Mouse (Mus musculus) spleen, embryonic (tissue): ENCODE measurements at regions not wholly inside any gene's neighbourhood (a gene's known extent, or its start where the extent isn't known, plus 50 kb on each side); places are given as distances from the start of the nearest gene placed in this dataset.

Source experiments
- CTCF ChIA-PET: fragments of 350-600 bp; sonication (Branson Sonifier 250); formaldehyde crosslinking; loops from one replicate; lab custom pipeline; 2022; lab: Charles Lee

- CTCF ChIA-PET: interaction anchor here (0.6 kb wide), 1 partner anchor 337 kb away, joined by 6 read pairs; no protein-coding TSS in a partner anchor
These were observed 164.8 kb upstream of the Dpt start for GRCm38 (mm10) chr1:164631679-164632078.

- CTCF ChIA-PET: no interaction called here
These were observed 167.6 kb upstream of the Dpt start for GRCm38 (mm10) chr1:164628840-164629239.

- CTCF ChIA-PET: no interaction called here
These were observed 164.8 kb upstream of the Atp1b1 start for GRCm38 (mm10) chr1:164622946-164623345.

GRCm38 (mm10) chr1:164622417-164622816 is 164.3 kb upstream of the Atp1b1 start:
- CTCF ChIA-PET: interaction anchor here (0.5 kb wide), 1 partner anchor 1401 kb away, joined by 4 read pairs; no protein-coding TSS in a partner anchor

GRCm38 (mm10) chr1:164620129-164620528 is 162.0 kb upstream of the Atp1b1 start:
- CTCF ChIA-PET: no interaction called here

- CTCF ChIA-PET: no interaction called here
These were observed 159.7 kb upstream of the Atp1b1 start for GRCm38 (mm10) chr1:164617871-164618270.

GRCm38 (mm10) chr1:164607061-164607460 is 148.9 kb upstream of the Atp1b1 start:
- CTCF ChIA-PET: interaction anchor here (0.7 kb wide), 1 partner anchor 237 kb away, joined by 3 read pairs; no protein-coding TSS in a partner anchor

- CTCF ChIA-PET: interaction anchor here (0.5 to 0.7 kb wide), 2 partner anchors 9 to 238 kb away, joined by 3 to 9 read pairs; no protein-coding TSS in a partner anchor
These were observed 148.1 kb upstream of the Atp1b1 start for GRCm38 (mm10) chr1:164606141-164606754.

GRCm38 (mm10) chr1:164603433-164603832 is 145.3 kb upstream of the Atp1b1 start:
- CTCF ChIA-PET: no interaction called here

GRCm38 (mm10) chr1:164602568-164602967 is 144.4 kb upstream of the Atp1b1 start:
- CTCF ChIA-PET: no interaction called here

GRCm38 (mm10) chr1:164590205-164590613 is 132.1 kb upstream of the Atp1b1 start:
- CTCF ChIA-PET: no interaction called here

GRCm38 (mm10) chr1:164586066-164586989 is 128.2 kb upstream of the Atp1b1 start:
- CTCF ChIA-PET: no interaction called here

- CTCF ChIA-PET: interaction anchor here (0.7 kb wide), 2 partner anchors 76 to 1171 kb away, joined by 3 read pairs; no protein-coding TSS in a partner anchor
These were observed 118.8 kb upstream of the Atp1b1 start for GRCm38 (mm10) chr1:164576856-164577489.

- CTCF ChIA-PET: no interaction called here
These were observed 115.5 kb upstream of the Atp1b1 start for GRCm38 (mm10) chr1:164573639-164574038.

- CTCF ChIA-PET: no interaction called here
These were observed 114.0 kb upstream of the Atp1b1 start for GRCm38 (mm10) chr1:164572183-164572582.

GRCm38 (mm10) chr1:164571496-164572078 is 113.4 kb upstream of the Atp1b1 start:
- CTCF ChIA-PET: no interaction called here

- CTCF ChIA-PET: no interaction called here
These were observed 106.7 kb upstream of the Atp1b1 start for GRCm38 (mm10) chr1:164564847-164565246.

GRCm38 (mm10) chr1:164559546-164560228 is 101.5 kb upstream of the Atp1b1 start:
- CTCF ChIA-PET: no interaction called here

- CTCF ChIA-PET: no interaction called here
These were observed 94.5 kb upstream of the Atp1b1 start for GRCm38 (mm10) chr1:164552658-164553057.

- CTCF ChIA-PET: no interaction called here
These were observed 92.9 kb upstream of the Atp1b1 start for GRCm38 (mm10) chr1:164551019-164551418.

- CTCF ChIA-PET: no interaction called here
These were observed 92.4 kb upstream of the Atp1b1 start for GRCm38 (mm10) chr1:164550596-164550995.
